Mouse (Mus musculus): ENCODE results near the gene Plekha6. TPM values are rescaled to one million over a fixed set of nuclear protein-coding genes. Genes with fewer than 3 reads are reported as not detected.
A peak's percentile ranks its signal among the peaks of the same experiment; 100 is the strongest.

Gene Plekha6
- polyA plus RNA-seq, 1 experiment from 2014 or later, result 8.8 TPM

DNA sequence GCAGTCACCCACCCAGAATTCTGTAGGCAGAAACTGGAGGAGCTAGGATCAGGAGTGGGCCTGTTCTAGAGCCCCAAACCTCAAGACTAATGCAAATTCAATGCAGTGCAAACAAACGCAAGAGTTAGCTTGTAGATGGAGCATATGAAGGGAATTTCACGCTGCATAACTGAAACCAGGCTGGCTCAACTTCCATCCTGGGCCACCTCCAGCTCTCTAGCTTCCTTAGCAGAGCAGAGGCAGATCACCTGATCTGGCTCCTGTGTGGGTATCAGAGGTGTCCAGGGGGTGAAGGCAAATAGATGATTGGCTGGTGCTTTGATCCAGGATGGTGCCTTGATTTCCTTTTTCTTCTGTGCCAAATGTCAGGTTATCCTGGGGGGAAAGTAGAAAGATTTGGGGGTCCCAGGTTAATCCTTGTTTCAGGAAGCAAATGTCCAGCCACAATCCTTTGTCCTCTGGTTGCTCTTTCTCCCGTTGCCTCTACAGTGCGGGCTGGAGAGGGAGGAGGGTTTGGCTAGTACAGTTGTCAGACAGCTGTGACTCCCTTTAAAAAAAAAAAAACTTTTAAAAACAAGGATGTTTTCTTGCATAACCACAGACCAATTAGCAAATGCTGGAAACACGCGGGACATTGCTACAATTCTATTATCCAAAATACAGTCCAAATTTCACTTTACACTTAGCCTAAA, 75.3 kb downstream of the Plekha6 start:
- DNase-seq (ENCODE audit: low spot score), result peak; percentile 77
- H3K36me3 ChIP-seq (ENCODE audit: insufficient read depth, low read length), result no peaks in the 10 kb centered on the region
- peak overlapping the region; percentile 63 for H3K27ac ChIP-seq
- no peak overlapping the region for H3K9ac ChIP-seq (ENCODE audit: low read depth, low read length)
- no peaks in the 10 kb centered on the region for H3K27me3 ChIP-seq (ENCODE audit: insufficient read depth, low read length)
- no peak for ATAC-seq (replicated peaks; ENCODE audit: low FRiP score, low read depth)
- WGBS, result 50% methylated on average over 6 of the region's 6 CpGs
- no peaks in the 10 kb centered on the region for H3K9me3 ChIP-seq (replicated peaks; ENCODE audit: low read length)
- no peak overlapping the region for H3K4me2 ChIP-seq (ENCODE audit: low read length)
- H3K4me1 ChIP-seq (replicated peaks; ENCODE audit: insufficient read depth, low read length), result peaks cover 38% of the 10 kb centered on the region
- TF ChIP-seq CTCF (IDR thresholded peaks at IDR 0.05; ENCODE audit: low read depth), result no peak
- H3K4me3 ChIP-seq (replicated peaks; ENCODE audit: low read depth, low read length), result no peak overlapping the region

DNA sequence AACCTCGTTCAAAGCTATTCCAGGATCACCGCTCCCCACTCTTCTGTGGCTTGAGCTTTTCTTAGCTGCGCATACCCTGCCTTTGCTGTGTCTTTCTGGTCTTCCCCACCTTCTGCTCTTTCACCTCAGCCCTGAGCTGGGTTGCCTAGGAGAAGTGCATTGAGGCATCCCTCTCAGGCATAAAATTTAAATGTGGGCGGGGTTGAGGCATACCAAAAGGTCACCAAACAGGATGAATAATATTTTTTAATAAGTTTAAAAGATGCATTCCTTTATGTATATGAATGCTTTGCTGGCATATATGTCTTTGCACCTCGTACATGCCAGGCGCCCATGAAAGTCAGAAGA, 75.8 kb downstream of the Plekha6 start:
- H3K36me3 ChIP-seq (ENCODE audit: insufficient read depth, low read length), result no peaks in the 10 kb centered on the region
- 64% methylated on average over 6 of the region's 6 CpGs for WGBS
- no peak overlapping the region for H3K4me2 ChIP-seq (ENCODE audit: low read length)
- DNase-seq (ENCODE audit: low spot score) (no peak), ATAC-seq (replicated peaks; ENCODE audit: low FRiP score, low read depth) (no peak)
- peaks cover 38% of the 10 kb centered on the region for H3K4me1 ChIP-seq (replicated peaks; ENCODE audit: insufficient read depth, low read length)
- no peaks in the 10 kb centered on the region for H3K27me3 ChIP-seq (ENCODE audit: insufficient read depth, low read length)
- H3K9me3 ChIP-seq (replicated peaks; ENCODE audit: low read length), result no peaks in the 10 kb centered on the region
- no peak for TF ChIP-seq CTCF (IDR thresholded peaks at IDR 0.05; ENCODE audit: low read depth)
- H3K9ac ChIP-seq (ENCODE audit: low read depth, low read length), result no peak overlapping the region
- peak overlapping the region; percentile 63 for H3K27ac ChIP-seq
- no peak overlapping the region for H3K4me3 ChIP-seq (replicated peaks; ENCODE audit: low read depth, low read length)

DNA sequence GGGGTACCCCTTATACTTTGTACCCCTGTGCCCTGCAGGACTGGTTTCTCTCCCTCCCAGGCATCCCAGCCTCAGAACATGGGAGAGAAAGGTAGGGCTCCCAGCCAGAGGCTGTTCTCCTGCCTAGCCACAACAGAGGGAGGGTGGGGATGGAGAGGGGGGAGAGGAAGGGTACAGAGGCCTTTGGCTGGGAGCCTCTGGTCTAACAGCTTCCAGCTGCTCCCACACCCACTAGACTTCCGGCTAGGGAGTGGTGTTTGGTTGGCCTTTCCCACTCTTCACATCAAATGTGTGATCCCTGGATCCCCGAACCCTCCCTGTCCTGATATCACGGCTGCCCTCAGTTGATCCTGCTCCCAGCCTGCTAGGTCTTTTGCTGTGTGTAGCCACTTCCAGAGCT, 76.9 kb downstream of the Plekha6 start:
- H3K4me1 ChIP-seq (replicated peaks; ENCODE audit: insufficient read depth, low read length), result peaks cover 44% of the 10 kb centered on the region
- H3K27me3 ChIP-seq (ENCODE audit: insufficient read depth, low read length), result no peaks in the 10 kb centered on the region
- ATAC-seq (replicated peaks; ENCODE audit: low FRiP score, low read depth), result no peak
- no peak overlapping the region for H3K4me3 ChIP-seq (replicated peaks; ENCODE audit: low read depth, low read length)
- no peak for TF ChIP-seq CTCF (IDR thresholded peaks at IDR 0.05; ENCODE audit: low read depth)
- H3K9ac ChIP-seq (ENCODE audit: low read depth, low read length), result no peak overlapping the region
- WGBS, result 30% methylated on average over 3 of the region's 3 CpGs
- H3K4me2 ChIP-seq (ENCODE audit: low read length), result 0 out of 2 replicates have a peak overlapping the region, but pooled peaks have one; percentile 9
- H3K27ac ChIP-seq, result no peak overlapping the region
- H3K9me3 ChIP-seq (replicated peaks; ENCODE audit: low read length), result no peaks in the 10 kb centered on the region
- no peaks in the 10 kb centered on the region for H3K36me3 ChIP-seq (ENCODE audit: insufficient read depth, low read length)
- DNase-seq (ENCODE audit: low spot score), result peak; percentile 58

DNA sequence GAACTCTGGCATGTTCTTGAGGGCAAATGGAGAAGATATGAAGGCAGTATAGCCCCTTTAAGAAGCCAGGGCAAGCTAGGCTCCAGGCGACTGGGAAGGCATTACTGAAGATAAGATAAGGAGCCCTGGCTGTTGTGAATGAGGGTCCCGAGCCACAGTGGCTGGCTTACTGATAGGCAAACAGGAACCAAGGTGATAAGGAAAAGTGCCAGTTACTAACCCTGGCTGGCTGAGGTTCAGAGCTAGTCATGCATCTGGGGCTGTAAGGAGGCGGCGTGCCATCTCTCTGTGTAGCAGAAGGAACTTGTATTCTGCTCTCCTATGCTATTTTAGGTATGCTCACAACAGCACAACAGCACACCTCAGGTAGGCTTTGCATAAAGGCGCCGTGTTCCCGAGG, 80.7 kb downstream of the Plekha6 start:
- Histone ChIP-seq H3K36me3 (ENCODE audit: insufficient read depth, low read length) (no peaks in the 10 kb centered on the region), H3K4me1 (replicated peaks; ENCODE audit: insufficient read depth, low read length) (peaks cover 22% of the 10 kb centered on the region; the same call in 1 of the 2 replicates), H3K4me3 (replicated peaks; ENCODE audit: low read depth, low read length) (no peak overlapping the region), H3K9me3 (replicated peaks; ENCODE audit: low read length) (no peaks in the 10 kb centered on the region), H3K9ac (ENCODE audit: low read depth, low read length) (no peak overlapping the region), H3K4me2 (ENCODE audit: low read length) (no peak overlapping the region), H3K27me3 (ENCODE audit: insufficient read depth, low read length) (no peaks in the 10 kb centered on the region), H3K27ac (no peak overlapping the region)
- ATAC-seq (replicated peaks; ENCODE audit: low FRiP score, low read depth) (no peak), DNase-seq (ENCODE audit: low spot score) (no peak)
- WGBS, result 65% methylated on average over 7 of the region's 7 CpGs
- no peak for TF ChIP-seq CTCF (IDR thresholded peaks at IDR 0.05; ENCODE audit: low read depth)

DNA sequence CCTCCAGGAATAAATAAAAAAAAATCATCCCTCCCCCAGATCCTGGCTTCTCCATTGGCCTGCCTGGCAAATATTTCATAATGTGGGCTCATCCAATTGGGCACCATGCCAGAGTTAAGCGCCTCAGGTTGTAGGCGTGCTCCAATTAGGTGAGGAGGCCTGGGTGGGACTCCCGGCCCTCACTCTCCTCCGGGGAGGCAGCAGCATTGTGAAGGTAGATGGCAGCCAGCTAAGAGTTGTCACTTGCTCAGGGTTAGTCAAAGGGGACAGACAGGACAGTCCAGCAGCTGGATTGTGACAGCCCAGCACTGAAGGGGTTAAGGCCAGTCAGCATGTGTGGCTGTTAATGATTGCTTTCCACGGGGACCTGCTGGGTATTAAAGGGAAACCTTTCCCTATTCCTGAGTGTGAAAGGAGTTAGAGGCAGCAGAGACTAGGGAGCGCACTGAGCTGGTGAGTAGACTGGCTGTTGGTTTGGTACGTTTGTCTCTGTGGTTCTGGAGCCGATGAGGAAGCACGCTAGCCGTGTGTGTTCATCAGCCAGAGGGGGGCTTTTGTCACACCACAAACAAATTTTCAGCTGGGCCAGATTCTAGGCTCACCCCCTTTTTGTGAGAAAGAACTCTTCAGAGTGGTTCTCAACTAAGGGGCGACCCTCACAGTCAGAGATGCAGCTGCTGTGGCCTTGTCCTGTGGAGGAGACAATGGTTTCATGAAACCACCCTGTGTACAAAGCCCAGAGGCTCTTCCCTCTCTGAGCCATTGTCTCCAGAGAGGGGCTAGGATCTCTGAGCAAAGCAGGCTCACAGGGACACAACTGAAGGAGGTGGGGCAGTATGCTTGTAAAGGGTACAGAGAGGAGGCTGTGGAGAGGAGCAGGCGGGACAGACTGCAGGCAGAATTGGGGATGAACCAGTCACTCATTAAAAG, 81.9 kb downstream of the Plekha6 start:
- Histone ChIP-seq H3K27me3 (ENCODE audit: insufficient read depth, low read length) (no peaks in the 10 kb centered on the region), H3K9ac (ENCODE audit: low read depth, low read length) (no peak overlapping the region; the same call in 1 of the 2 replicates), H3K9me3 (replicated peaks; ENCODE audit: low read length) (no peaks in the 10 kb centered on the region), H3K4me3 (replicated peaks; ENCODE audit: low read depth, low read length) (no peak overlapping the region), H3K4me1 (replicated peaks; ENCODE audit: insufficient read depth, low read length) (peaks cover 18% of the 10 kb centered on the region; the same call in 1 of the 2 replicates), H3K4me2 (ENCODE audit: low read length) (peak overlapping the region; percentile 47), H3K27ac (peak overlapping the region; percentile 72), H3K36me3 (ENCODE audit: insufficient read depth, low read length) (no peaks in the 10 kb centered on the region)
- DNase-seq (ENCODE audit: low spot score), result no peak
- ATAC-seq (replicated peaks; ENCODE audit: low FRiP score, low read depth), result peak; percentile 77
- WGBS, result 40% methylated on average over 12 of the region's 12 CpGs
- no peak for TF ChIP-seq CTCF (IDR thresholded peaks at IDR 0.05; ENCODE audit: low read depth)

DNA sequence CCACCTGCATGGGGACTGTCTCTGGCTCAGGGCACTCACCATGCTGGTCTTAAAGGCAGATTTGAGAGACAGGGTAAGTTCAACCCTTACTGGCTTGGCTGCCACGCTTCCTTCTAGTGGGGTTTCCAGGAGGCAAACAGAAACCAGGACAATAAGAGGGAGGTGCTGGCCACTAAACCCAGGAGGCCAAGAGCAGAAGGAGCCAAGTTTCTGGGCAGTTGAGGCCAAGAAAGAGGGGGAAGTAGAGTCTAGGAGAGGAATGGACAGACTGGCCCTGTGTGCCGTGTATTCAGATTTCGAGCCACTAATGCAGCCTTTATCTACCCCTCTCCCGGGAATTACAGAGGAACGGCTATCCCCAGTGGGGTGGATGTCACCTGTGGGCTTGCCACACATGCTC, 83.2 kb downstream of the Plekha6 start:
- no peak for ATAC-seq (replicated peaks; ENCODE audit: low FRiP score, low read depth)
- H3K9ac ChIP-seq (ENCODE audit: low read depth, low read length), result no peak overlapping the region
- H3K4me2 ChIP-seq (ENCODE audit: low read length), result no peak overlapping the region
- H3K9me3 ChIP-seq (replicated peaks; ENCODE audit: low read length), result no peaks in the 10 kb centered on the region
- peaks cover 31% of the 10 kb centered on the region for H3K4me1 ChIP-seq (replicated peaks; ENCODE audit: insufficient read depth, low read length)
- DNase-seq (ENCODE audit: low spot score), result no peak
- 82% methylated on average over 5 of the region's 5 CpGs for WGBS
- H3K36me3 ChIP-seq (ENCODE audit: insufficient read depth, low read length), result no peaks in the 10 kb centered on the region
- TF ChIP-seq CTCF (IDR thresholded peaks at IDR 0.05; ENCODE audit: low read depth), result no peak
- no peak overlapping the region for H3K4me3 ChIP-seq (replicated peaks; ENCODE audit: low read depth, low read length)
- no peaks in the 10 kb centered on the region for H3K27me3 ChIP-seq (ENCODE audit: insufficient read depth, low read length)
- H3K27ac ChIP-seq, result no peak overlapping the region
